Mouse (Mus musculus): ENCODE measurements around the gene Arhgef10l. TPM values are rescaled to one million over a fixed set of nuclear protein-coding genes. Genes with fewer than 3 reads are reported as not detected.

Arhgef10l gene
- 9.9 and 12.3 TPM in 2 replicates for polyA plus RNA-seq (2015; fragmentation: Nextera tagmentation; extraction: Ambion mirVana)

GRCm38 (mm10) chr4:140665760-140666159 is at the start of gene Arhgef10l:
Gene Arhgef10l, minus strand, starts transcription at chr4:140666012.

DNA sequence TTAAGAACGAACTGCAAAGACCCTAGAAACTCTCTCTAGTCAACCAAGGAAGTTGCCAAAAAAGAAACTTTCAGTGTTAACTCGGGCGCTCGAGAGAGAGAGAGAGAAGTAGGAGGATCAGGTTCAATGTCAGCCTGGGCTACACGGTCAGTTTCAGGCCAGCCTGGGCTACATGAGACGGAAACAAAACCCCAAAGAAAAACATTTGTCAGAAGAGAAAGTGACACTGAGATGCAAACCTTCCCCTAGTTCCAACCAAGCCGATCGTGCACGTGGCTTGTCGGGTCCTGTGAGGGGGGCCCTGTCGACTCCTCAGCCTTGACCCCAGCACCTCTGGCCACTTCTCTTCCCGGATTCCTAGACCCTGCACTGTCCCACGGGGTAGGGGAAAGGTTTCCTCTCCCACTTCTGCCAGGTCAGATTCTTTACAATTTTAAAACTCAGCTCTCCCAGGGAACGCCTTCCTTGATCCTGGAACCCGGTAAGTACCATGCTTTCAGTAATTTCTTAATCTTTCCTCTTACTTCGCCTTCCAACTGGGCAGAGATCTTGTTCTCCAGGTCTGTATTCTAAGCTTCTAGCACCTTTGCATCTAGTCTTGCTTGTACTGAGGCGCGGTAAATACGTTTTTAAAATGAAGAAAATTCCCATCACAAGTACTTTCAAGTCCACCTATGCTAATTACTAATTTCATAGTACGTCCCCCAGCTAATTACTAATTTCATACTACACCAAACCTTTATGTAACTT is 34.6 kb upstream of the Arhgef10l start, which contains the start of gene Rcc2:
TSS of gene Rcc2 (plus strand) at position 273 of the 750 bp plus-strand sequence.

Small RNAs within 50 kb of the gene (microRNA-seq; reads per million reads assigned to microRNA genes)
- not detected for gene Gm23045 (ENCODE audit: borderline replicate concordance, insufficient number of aligned reads)

Other genes starting within 250 kb of the Arhgef10l start
- gene Rcc2, start 34.5 kb upstream of the Arhgef10l start, polyA plus RNA-seq (2015; fragmentation: Nextera tagmentation; extraction: Ambion mirVana) = 18.1 and 21.9 TPM in 2 replicates
- gene Padi6, start 76.6 kb upstream of the Arhgef10l start, polyA plus RNA-seq (2015; fragmentation: Nextera tagmentation; extraction: Ambion mirVana) = not detected in 2 replicates
- 1.1 and 1.4 TPM in 2 replicates for gene Padi4, start 108.2 kb upstream of the Arhgef10l start, polyA plus RNA-seq (2015; fragmentation: Nextera tagmentation; extraction: Ambion mirVana)
- 0.08 and 0.13 TPM in 2 replicates for gene Padi3, start 144.6 kb upstream of the Arhgef10l start, polyA plus RNA-seq (2015; fragmentation: Nextera tagmentation; extraction: Ambion mirVana)
- gene Padi1, start 179.8 kb upstream of the Arhgef10l start, polyA plus RNA-seq (2015; fragmentation: Nextera tagmentation; extraction: Ambion mirVana) = 0.05 and 0.06 TPM in 2 replicates
- 3.3 and 6.9 TPM in 2 replicates for gene Padi2, start 240.3 kb upstream of the Arhgef10l start, polyA plus RNA-seq (2015; fragmentation: Nextera tagmentation; extraction: Ambion mirVana)

Measured in adrenal gland, postnatal 0 days (tissue).